Mouse (Mus musculus): ENCODE results near the gene BC035947.

BC035947 gene

GRCm38 (mm10) chr1:78488427-78488751 is 23.6 kb downstream of the BC035947 start:
- TF ChIP-seq CTCF (conservative IDR thresholded peaks at IDR 0.05; ENCODE audit: low read length) (no peak), POU5F1 (IDR thresholded peaks at IDR 0.05; ENCODE audit: borderline replicate concordance, low read length) (no peak)
- peaks cover 47% of the 10 kb centered on the region for H3K4me1 ChIP-seq (replicated peaks; ENCODE audit: low read depth, low read length)
- no peaks in the 10 kb centered on the region for H3K27me3 ChIP-seq (ENCODE audit: insufficient read depth, low read length)
- H3K4me3 ChIP-seq (replicated peaks; ENCODE audit: low read length), result peak overlapping the region; percentile 100
- peaks cover 31% of the 10 kb centered on the region for H3K36me3 ChIP-seq (ENCODE audit: insufficient read depth, low read length)
- no peaks in the 10 kb centered on the region for H3K9me3 ChIP-seq (ENCODE audit: low read length)

GRCm38 (mm10) chr1:78484361-78484760 is 27.6 kb downstream of the BC035947 start:
- Histone ChIP-seq H3K36me3 (ENCODE audit: insufficient read depth, low read length) (peaks cover 69% of the 10 kb centered on the region), H3K9me3 (ENCODE audit: low read length) (no peaks in the 10 kb centered on the region), H3K4me1 (replicated peaks; ENCODE audit: low read depth, low read length) (peaks cover 36% of the 10 kb centered on the region), H3K27me3 (ENCODE audit: insufficient read depth, low read length) (no peaks in the 10 kb centered on the region), H3K4me3 (replicated peaks; ENCODE audit: low read length) (no peak overlapping the region)
- TF ChIP-seq POU5F1 (IDR thresholded peaks at IDR 0.05; ENCODE audit: borderline replicate concordance, low read length) (no peak), NANOG (IDR thresholded peaks at IDR 0.05; ENCODE audit: borderline replicate concordance, low read length) (no peak), CTCF (conservative IDR thresholded peaks at IDR 0.05; ENCODE audit: low read length) (no peak)

- Histone ChIP-seq H3K4me1 (replicated peaks; ENCODE audit: low read depth, low read length) (peaks cover 42% of the 10 kb centered on the region), H3K4me3 (replicated peaks; ENCODE audit: low read length) (no peak overlapping the region), H3K27me3 (ENCODE audit: insufficient read depth, low read length) (no peaks in the 10 kb centered on the region), H3K36me3 (ENCODE audit: insufficient read depth, low read length) (peaks cover 78% of the 10 kb centered on the region), H3K9me3 (ENCODE audit: low read length) (no peaks in the 10 kb centered on the region)
- no peak for TF ChIP-seq POU5F1 (IDR thresholded peaks at IDR 0.05; ENCODE audit: borderline replicate concordance, low read length)
- TF ChIP-seq CTCF (conservative IDR thresholded peaks at IDR 0.05; ENCODE audit: low read length), result no peak
- no peak for TF ChIP-seq NANOG (IDR thresholded peaks at IDR 0.05; ENCODE audit: borderline replicate concordance, low read length)
Observed at GRCm38 (mm10) chr1:78483430-78483829, 28.5 kb downstream of the BC035947 start.

- H3K4me3 ChIP-seq (replicated peaks; ENCODE audit: low read length), result no peak overlapping the region
- no peaks in the 10 kb centered on the region for H3K9me3 ChIP-seq (ENCODE audit: low read length)
- no peak for TF ChIP-seq NANOG (IDR thresholded peaks at IDR 0.05; ENCODE audit: borderline replicate concordance, low read length)
- no peaks in the 10 kb centered on the region for H3K4me1 ChIP-seq (replicated peaks; ENCODE audit: low read depth, low read length)
- no peaks in the 10 kb centered on the region for H3K27me3 ChIP-seq (ENCODE audit: insufficient read depth, low read length)
- peaks cover 95% of the 10 kb centered on the region for H3K36me3 ChIP-seq (ENCODE audit: insufficient read depth, low read length)
Observed at GRCm38 (mm10) chr1:78472441-78472840, 39.5 kb downstream of the BC035947 start.

GRCm38 (mm10) chr1:78454659-78455058 is 57.3 kb downstream of the BC035947 start:
- H3K27me3 ChIP-seq (ENCODE audit: insufficient read depth, low read length), result no peaks in the 10 kb centered on the region
- peaks cover 96% of the 10 kb centered on the region for H3K36me3 ChIP-seq (ENCODE audit: insufficient read depth, low read length)
- H3K4me3 ChIP-seq (replicated peaks; ENCODE audit: low read length), result no peak overlapping the region
- peaks cover 8% of the 10 kb centered on the region; the same call in 1 of the 2 replicates for H3K4me1 ChIP-seq (replicated peaks; ENCODE audit: low read depth, low read length)
- TF ChIP-seq CTCF (conservative IDR thresholded peaks at IDR 0.05; ENCODE audit: low read length), result peak; percentile 72
- no peak for TF ChIP-seq POU5F1 (IDR thresholded peaks at IDR 0.05; ENCODE audit: borderline replicate concordance, low read length)
- no peak for TF ChIP-seq NANOG (IDR thresholded peaks at IDR 0.05; ENCODE audit: borderline replicate concordance, low read length)
- H3K9me3 ChIP-seq (ENCODE audit: low read length), result no peaks in the 10 kb centered on the region

- TF ChIP-seq CTCF (conservative IDR thresholded peaks at IDR 0.05; ENCODE audit: low read length) (no peak), NANOG (IDR thresholded peaks at IDR 0.05; ENCODE audit: borderline replicate concordance, low read length) (no peak), POU5F1 (IDR thresholded peaks at IDR 0.05; ENCODE audit: borderline replicate concordance, low read length) (no peak)
- H3K9me3 ChIP-seq (ENCODE audit: low read length), result no peaks in the 10 kb centered on the region
- peaks cover 92% of the 10 kb centered on the region for H3K36me3 ChIP-seq (ENCODE audit: insufficient read depth, low read length)
- no peaks in the 10 kb centered on the region for H3K27me3 ChIP-seq (ENCODE audit: insufficient read depth, low read length)
- no peak overlapping the region for H3K4me3 ChIP-seq (replicated peaks; ENCODE audit: low read length)
- H3K4me1 ChIP-seq (replicated peaks; ENCODE audit: low read depth, low read length), result peaks cover 8% of the 10 kb centered on the region; the same call in 1 of the 2 replicates
Observed at GRCm38 (mm10) chr1:78453886-78454285, 58.1 kb downstream of the BC035947 start.

GRCm38 (mm10) chr1:78452544-78452943 is 59.4 kb downstream of the BC035947 start:
- Histone ChIP-seq H3K36me3 (ENCODE audit: insufficient read depth, low read length) (peaks cover 92% of the 10 kb centered on the region), H3K4me1 (replicated peaks; ENCODE audit: low read depth, low read length) (peaks cover 8% of the 10 kb centered on the region; the same call in 1 of the 2 replicates), H3K9me3 (ENCODE audit: low read length) (no peaks in the 10 kb centered on the region), H3K4me3 (replicated peaks; ENCODE audit: low read length) (no peak overlapping the region), H3K27me3 (ENCODE audit: insufficient read depth, low read length) (no peaks in the 10 kb centered on the region)
- TF ChIP-seq CTCF (conservative IDR thresholded peaks at IDR 0.05; ENCODE audit: low read length) (no peak), NANOG (IDR thresholded peaks at IDR 0.05; ENCODE audit: borderline replicate concordance, low read length) (no peak), POU5F1 (IDR thresholded peaks at IDR 0.05; ENCODE audit: borderline replicate concordance, low read length) (no peak)

- Histone ChIP-seq H3K9me3 (ENCODE audit: low read length) (no peaks in the 10 kb centered on the region), H3K27me3 (ENCODE audit: insufficient read depth, low read length) (no peaks in the 10 kb centered on the region), H3K4me1 (replicated peaks; ENCODE audit: low read depth, low read length) (peaks cover 8% of the 10 kb centered on the region; the same call in 1 of the 2 replicates), H3K4me3 (replicated peaks; ENCODE audit: low read length) (no peak overlapping the region), H3K36me3 (ENCODE audit: insufficient read depth, low read length) (peaks cover 91% of the 10 kb centered on the region)
- no peak for TF ChIP-seq CTCF (conservative IDR thresholded peaks at IDR 0.05; ENCODE audit: low read length)
- TF ChIP-seq POU5F1 (IDR thresholded peaks at IDR 0.05; ENCODE audit: borderline replicate concordance, low read length), result no peak
- TF ChIP-seq NANOG (IDR thresholded peaks at IDR 0.05; ENCODE audit: borderline replicate concordance, low read length), result no peak
Observed at GRCm38 (mm10) chr1:78451070-78451854, 60.7 kb downstream of the BC035947 start.

- TF ChIP-seq POU5F1 (IDR thresholded peaks at IDR 0.05; ENCODE audit: borderline replicate concordance, low read length) (no peak), CTCF (conservative IDR thresholded peaks at IDR 0.05; ENCODE audit: low read length) (no peak), NANOG (IDR thresholded peaks at IDR 0.05; ENCODE audit: borderline replicate concordance, low read length) (no peak)
- Histone ChIP-seq H3K36me3 (ENCODE audit: insufficient read depth, low read length) (peaks cover 93% of the 10 kb centered on the region), H3K27me3 (ENCODE audit: insufficient read depth, low read length) (no peaks in the 10 kb centered on the region), H3K4me3 (replicated peaks; ENCODE audit: low read length) (no peak overlapping the region), H3K9me3 (ENCODE audit: low read length) (no peaks in the 10 kb centered on the region), H3K4me1 (replicated peaks; ENCODE audit: low read depth, low read length) (peaks cover 8% of the 10 kb centered on the region; the same call in 1 of the 2 replicates)
Observed at GRCm38 (mm10) chr1:78448091-78448490, 63.9 kb downstream of the BC035947 start.

Data from E14TG2a.4 (cell line).